Mouse (Mus musculus) intestine, embryonic 14.5 days (tissue): ENCODE measurements around the gene Fbxl16. TPM values are rescaled to one million over a fixed set of nuclear protein-coding genes. Genes with fewer than 3 reads are reported as not detected.
A peak's percentile ranks its signal among the peaks of the same experiment; 100 is the strongest.

Experiments used
- ATAC-seq: fragments of 200-750 bp; cut with Nextera tagmentation; replicated peaks from 2 replicates; pipeline ENCODE4 v1.8.0; 2017; ENCODE audit warnings: low read depth, moderate number of reproducible peaks, moderate TSS enrichment, moderate library complexity; ENCODE audit not compliant: low FRiP score, low TSS enrichment
- DNase-seq: peaks from one replicate; pipeline ENCODE4 v3.0.0-alpha.2; 2018; ENCODE audit warnings: low spot score
- H3K27ac ChIP-seq: fragments of 300-500 bp; sonication (generic); 2 replicates; pipeline ENCODE4 v1.5.1; 2014; ENCODE audit warnings: low read depth, mild to moderate bottlenecking, control low read depth
- H3K27me3 ChIP-seq: fragments of 300-500 bp; sonication (generic); replicated peaks from 2 replicates; pipeline ENCODE4 v1.6.1; 2014; ENCODE audit warnings: low read length, control low read depth; ENCODE audit not compliant: control insufficient read depth, insufficient read depth
- H3K36me3 ChIP-seq: fragments of 300-500 bp; sonication (generic); 2 replicates; pipeline ENCODE4 v1.6.1; 2014; ENCODE audit warnings: low read length, control low read depth; ENCODE audit not compliant: control insufficient read depth, insufficient read depth
- H3K4me1 ChIP-seq: fragments of 300-500 bp; sonication (generic); replicated peaks from 2 replicates; pipeline ENCODE4 v1.6.1; 2014; ENCODE audit warnings: low read length, control low read depth, mixed read lengths; ENCODE audit not compliant: control insufficient read depth, insufficient read depth
- H3K4me2 ChIP-seq: fragments of 300-500 bp; sonication (generic); 2 replicates; pipeline ENCODE4 v1.6.1; 2014; ENCODE audit warnings: low read length
- H3K4me3 ChIP-seq: fragments of 300-500 bp; sonication (generic); 2 replicates; pipeline ENCODE4 v1.5.1; 2014; ENCODE audit warnings: low read depth, low read length, control low read depth, mixed read lengths
- H3K9ac ChIP-seq: fragments of 300-500 bp; sonication (generic); 2 replicates; pipeline ENCODE4 v1.6.1; 2014; ENCODE audit warnings: mild to moderate bottlenecking, low read length
- H3K9me3 ChIP-seq: fragments of 300-500 bp; sonication (generic); 2 replicates; pipeline ENCODE4 v1.6.1; 2016; ENCODE audit warnings: low read length, control low read depth; ENCODE audit not compliant: control insufficient read depth
- WGBS: fragments of 180-500 bp; shearing (Covaris S2); extraction: QIAGEN DNeasy Blood & Tissue Kit; methylation state at CpG from one replicate; pipeline ENCODE4 v1.1.7; 2014; 5-methylcytosine and 5-hydroxymethylcytosine counted together
- polyA plus RNA-seq: library from polyadenylated mRNA; unstranded; fragments of >200 nt; fragmentation: Nextera tagmentation; extraction: Ambion mirVana; gene quantifications from 2 replicates; pipeline ENCODE4 v1.2.1, GENCODE M21; 2014

Gene Fbxl16
- polyA plus RNA-seq, 1 experiment from 2014 or later: 3.9 TPM

DNA sequence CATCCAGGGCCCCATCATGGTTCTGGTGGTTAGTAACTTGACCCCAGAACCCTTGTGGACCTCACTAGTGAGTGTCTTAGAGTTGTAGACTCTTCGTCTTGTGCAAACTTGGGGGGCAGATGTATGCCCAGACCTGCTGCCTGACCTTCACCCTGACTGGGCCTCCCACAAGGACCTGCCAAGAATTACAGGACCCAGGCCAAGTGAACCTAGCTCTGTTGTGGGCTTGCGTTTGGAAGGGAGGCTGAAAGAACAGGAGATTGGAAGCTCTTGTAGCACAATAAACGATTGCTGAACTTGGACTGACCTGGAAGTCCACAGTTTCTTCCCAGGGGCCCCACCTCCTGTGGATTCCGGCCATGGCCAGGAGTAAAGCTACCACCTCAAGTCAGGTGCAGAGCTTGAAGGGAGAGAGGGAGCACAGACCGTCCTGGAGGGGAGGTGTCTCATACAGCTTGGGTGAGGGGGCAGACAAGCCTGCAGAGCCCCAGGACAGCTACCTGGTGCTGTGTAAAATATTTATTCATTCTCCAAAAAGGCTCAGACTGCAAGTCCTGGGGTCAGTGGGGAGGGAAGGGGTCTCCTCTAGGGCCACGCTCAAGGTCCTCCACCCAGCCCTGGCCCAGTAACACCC, 25.2 kb downstream of the Fbxl16 start:
- ATAC-seq (no peak), DNase-seq (no peak)
- WGBS: 21% methylated on average over 6 of the region's 6 CpGs
- Histone ChIP-seq H3K36me3 (peaks cover 41% of the 10 kb centered on the region), H3K4me3 (peak overlapping the region; percentile 61), H3K4me2 (peak overlapping the region; percentile 73), H3K4me1 (peaks cover 49% of the 10 kb centered on the region), H3K9me3 (no peaks in the 10 kb centered on the region), H3K27me3 (no peaks in the 10 kb centered on the region), H3K27ac (peak overlapping the region; percentile 94), H3K9ac (peak overlapping the region; percentile 69)

DNA sequence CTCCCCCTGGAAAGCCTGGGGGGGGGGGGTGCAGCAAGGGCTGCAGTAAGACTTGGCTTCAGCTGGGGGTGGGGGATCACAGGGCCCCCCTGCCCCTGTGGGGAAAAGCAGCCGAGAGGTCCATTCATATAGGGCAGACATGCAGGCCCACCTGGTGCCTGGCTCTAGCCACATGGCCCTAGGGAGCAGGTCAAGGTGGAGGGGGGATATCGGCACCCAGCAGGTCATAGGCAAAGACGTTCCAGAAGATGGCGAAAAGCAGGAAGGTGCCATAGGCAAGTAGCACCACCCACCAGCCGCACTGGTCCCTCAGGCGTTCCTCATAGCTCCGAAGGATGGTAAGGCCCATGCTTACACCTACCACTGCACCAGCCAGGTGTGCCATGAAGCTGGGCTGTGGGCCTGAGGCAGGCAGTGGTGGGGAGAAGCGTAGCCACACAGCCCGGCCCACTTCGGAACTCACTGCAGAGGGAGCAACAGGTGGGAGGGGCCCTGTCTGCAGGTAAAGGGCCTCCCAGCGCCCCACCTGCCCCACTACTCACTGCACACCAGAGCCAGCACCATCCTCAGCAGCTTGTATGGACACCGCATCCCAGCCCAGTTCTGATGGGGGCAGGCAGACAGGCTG, 25.8 kb downstream of the Fbxl16 start:
- ATAC-seq (no peak), DNase-seq (no peak)
- 83% methylated on average over 12 of the region's 12 CpGs for WGBS
- H3K27ac ChIP-seq: no peak overlapping the region
- H3K4me2 ChIP-seq: peak overlapping the region; percentile 73
- H3K27me3 ChIP-seq: no peaks in the 10 kb centered on the region
- peaks cover 47% of the 10 kb centered on the region for H3K36me3 ChIP-seq
- peak overlapping the region; percentile 69; the same call in 1 of the 2 replicates for H3K9ac ChIP-seq
- H3K4me1 ChIP-seq: peaks cover 46% of the 10 kb centered on the region
- H3K4me3 ChIP-seq: peak overlapping the region; percentile 61; the same call in 1 of the 2 replicates
- no peaks in the 10 kb centered on the region for H3K9me3 ChIP-seq

DNA sequence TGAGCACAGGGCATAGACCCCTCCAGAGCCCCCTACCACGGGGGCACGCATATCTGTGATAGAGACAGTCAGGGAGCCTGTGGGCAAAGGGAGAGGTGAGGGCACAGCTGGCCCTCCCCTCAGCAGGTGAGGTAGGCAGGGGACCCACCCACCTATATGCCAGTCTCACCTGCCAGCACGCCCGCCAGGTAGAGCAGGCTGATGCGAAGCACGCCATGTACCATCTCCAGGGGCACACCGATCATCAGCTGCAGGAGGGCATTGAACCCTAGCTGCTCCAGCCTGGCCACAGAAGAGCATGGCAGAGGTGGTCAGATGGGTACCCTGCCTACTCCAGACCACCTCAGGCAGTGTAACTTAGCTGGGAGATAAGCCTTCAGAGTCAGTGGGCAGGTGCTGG, 26.4 kb downstream of the Fbxl16 start:
- Histone ChIP-seq H3K27ac (no peak overlapping the region), H3K9me3 (no peaks in the 10 kb centered on the region), H3K4me2 (no peak overlapping the region), H3K4me1 (peaks cover 40% of the 10 kb centered on the region), H3K4me3 (no peak overlapping the region), H3K36me3 (peaks cover 48% of the 10 kb centered on the region), H3K9ac (no peak overlapping the region), H3K27me3 (no peaks in the 10 kb centered on the region)
- DNase-seq (no peak), ATAC-seq (no peak)
- 96% methylated on average over 7 of the region's 7 CpGs for WGBS

DNA sequence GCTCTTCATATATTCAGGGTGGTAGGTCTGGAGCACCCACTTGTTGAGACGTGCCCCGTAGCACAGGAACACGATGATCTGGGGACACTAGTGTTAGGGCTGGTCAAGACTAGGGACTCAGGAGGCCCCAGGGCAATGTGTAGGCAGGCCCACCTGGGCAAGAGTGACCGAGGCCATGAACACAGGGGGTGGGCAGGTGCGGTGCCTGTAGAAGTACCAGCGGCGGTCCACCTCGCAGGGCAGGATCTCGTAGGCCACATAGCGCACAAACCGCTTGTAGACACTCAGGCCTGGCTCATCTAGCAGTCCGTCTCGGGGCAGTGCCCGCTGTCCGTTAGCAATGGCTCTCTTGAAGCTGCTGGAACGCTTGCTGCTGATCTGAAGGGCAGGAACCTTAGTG, 26.9 kb downstream of the Fbxl16 start:
- WGBS: 94% methylated on average over 16 of the region's 16 CpGs

DNA sequence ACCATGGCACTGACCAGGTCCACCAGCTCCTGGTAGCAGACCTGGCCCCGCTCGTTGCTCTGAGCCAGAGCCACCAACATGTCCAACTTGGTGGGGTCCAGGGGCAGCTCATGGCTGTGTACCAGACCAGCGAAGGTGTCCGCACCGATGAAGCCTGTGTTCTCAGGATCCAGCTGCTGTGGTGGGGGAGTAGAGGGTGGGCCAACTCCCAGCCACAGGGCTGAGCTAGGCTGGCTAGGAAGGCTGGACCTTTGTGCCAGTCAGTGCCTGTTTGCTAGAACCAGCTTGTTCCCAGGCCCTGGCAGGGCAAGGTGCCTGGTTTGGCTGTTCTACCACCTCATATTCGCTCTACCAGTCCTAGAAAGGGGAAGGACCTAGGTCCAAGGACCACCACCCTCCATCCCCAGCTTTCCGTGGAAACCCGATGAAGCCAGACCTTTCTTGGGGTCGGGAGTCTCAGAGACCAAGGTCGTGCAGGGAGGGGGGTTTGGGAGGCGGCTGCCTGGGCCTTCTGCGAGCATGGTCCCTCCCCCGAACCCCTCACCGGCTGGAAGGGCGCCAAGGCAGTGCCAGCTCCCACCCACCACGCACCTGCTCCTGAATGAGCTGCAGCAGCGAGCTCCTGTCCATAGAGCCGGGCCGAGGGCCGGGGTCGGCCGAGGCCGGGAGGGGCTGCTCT, 27.7 kb downstream of the Fbxl16 start:
- H3K4me1 ChIP-seq: peaks cover 29% of the 10 kb centered on the region
- H3K36me3 ChIP-seq: peaks cover 48% of the 10 kb centered on the region
- peak overlapping the region; percentile 19 for H3K27ac ChIP-seq
- H3K27me3 ChIP-seq: no peaks in the 10 kb centered on the region
- WGBS: 22% methylated on average over 23 of the region's 23 CpGs
- H3K9ac ChIP-seq: peak overlapping the region; percentile 37; the same call in 1 of the 2 replicates
- peak overlapping the region; percentile 31 for H3K4me3 ChIP-seq
- no peaks in the 10 kb centered on the region for H3K9me3 ChIP-seq
- DNase-seq: peak; percentile 65
- peak overlapping the region; percentile 72 for H3K4me2 ChIP-seq
- no peak for ATAC-seq

More for the DNA sequence above, 26.9 kb downstream of the Fbxl16 start:
- Histone ChIP-seq H3K36me3 (peaks cover 48% of the 10 kb centered on the region), H3K4me3 (no peak overlapping the region), H3K27ac (no peak overlapping the region), H3K9ac (no peak overlapping the region), H3K4me2 (no peak overlapping the region), H3K27me3 (no peaks in the 10 kb centered on the region), H3K4me1 (peaks cover 37% of the 10 kb centered on the region), H3K9me3 (no peaks in the 10 kb centered on the region)
- DNase-seq (no peak), ATAC-seq (no peak)

DNA sequence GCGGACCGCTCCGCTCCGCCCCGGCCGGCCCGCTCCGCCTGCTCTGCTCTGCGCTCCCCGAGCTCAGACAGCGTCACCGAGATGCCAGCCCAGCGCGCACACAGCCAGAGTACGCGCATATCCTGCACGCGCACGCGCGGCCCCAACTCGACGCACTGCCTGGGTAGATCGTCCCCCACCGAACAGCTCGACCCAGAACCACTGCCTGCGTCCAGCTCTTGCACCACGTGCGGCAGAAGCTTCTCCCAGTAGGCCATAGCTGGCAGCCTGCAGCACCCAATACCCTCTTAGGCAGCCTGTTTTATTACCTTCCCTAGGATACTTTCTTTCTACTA, 28.2 kb downstream of the Fbxl16 start, which contains the start of gene Rhbdl1:
Gene Rhbdl1 (minus strand): TSS at position 220 of the 335 bp plus-strand sequence.
- H3K4me3 ChIP-seq: peak within 1 kb of the TSS; percentile 31
- no peaks in the 10 kb centered on the region for H3K9me3 ChIP-seq
- under 1% methylated on average over 29 of the region's 29 CpGs for WGBS
- peaks cover 24% of the 10 kb centered on the region for H3K4me1 ChIP-seq
- peaks cover 49% of the 10 kb centered on the region for H3K36me3 ChIP-seq
- H3K9ac ChIP-seq: peak within 1 kb of the TSS; percentile 37; the same call in 1 of the 2 replicates
- DNase-seq (peak; percentile 80), ATAC-seq (peak; percentile 20; the same call in 1 of the 2 replicates)
- H3K27ac ChIP-seq: peak within 1 kb of the TSS; percentile 19
- peak within 1 kb of the TSS; percentile 72 for H3K4me2 ChIP-seq
- no peaks in the 10 kb centered on the region for H3K27me3 ChIP-seq

DNA sequence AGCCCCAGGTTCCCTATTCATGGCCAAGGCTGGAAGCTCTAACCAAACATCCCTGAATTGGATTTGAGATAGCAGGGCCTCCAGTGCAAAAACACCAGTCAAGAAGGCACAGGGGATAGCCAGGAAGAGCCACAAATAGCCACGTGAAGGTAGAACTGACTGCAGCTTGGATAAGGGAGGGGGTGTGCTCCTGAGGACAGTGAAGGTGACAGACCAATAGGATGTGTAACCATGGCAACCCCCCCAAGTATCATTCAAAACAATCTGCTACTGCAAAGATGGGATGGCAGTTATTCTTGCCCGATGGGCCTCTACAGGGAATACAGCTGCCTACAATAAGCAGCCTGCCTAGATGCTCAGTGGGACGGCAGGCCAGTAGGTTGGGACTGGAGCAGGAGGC, 28.6 kb downstream of the Fbxl16 start:
- H3K36me3 ChIP-seq: peaks cover 54% of the 10 kb centered on the region
- no peak overlapping the region for H3K27ac ChIP-seq

DNA sequence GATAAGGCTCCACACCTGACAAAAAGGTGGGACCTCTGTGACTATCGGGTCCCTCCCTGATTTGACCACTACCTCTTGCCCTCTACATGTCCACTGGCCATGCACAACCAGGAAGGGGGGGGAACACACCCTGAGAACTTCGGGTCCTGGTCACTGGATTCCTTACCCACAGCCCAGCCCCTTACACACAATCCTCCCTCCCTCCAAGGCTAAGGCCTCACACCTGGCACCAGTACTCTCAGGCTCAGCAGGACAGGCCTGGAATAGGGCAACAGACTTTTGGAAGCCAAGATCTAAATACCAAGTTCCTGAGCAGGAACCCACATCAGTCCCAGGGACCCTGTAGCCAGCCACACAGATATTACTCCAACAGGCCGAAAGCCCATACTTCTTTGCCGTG, 30.0 kb downstream of the Fbxl16 start:
- H3K9me3 ChIP-seq: no peaks in the 10 kb centered on the region
- no peak overlapping the region for H3K9ac ChIP-seq
- DNase-seq: no peak
- no peaks in the 10 kb centered on the region for H3K27me3 ChIP-seq
- H3K4me1 ChIP-seq: peaks cover 31% of the 10 kb centered on the region
- H3K36me3 ChIP-seq: peaks cover 55% of the 10 kb centered on the region
- no peak for ATAC-seq
- H3K4me3 ChIP-seq: no peak overlapping the region
- H3K4me2 ChIP-seq: no peak overlapping the region
- 85% methylated on average over 4 of the region's 4 CpGs for WGBS
- H3K27ac ChIP-seq: no peak overlapping the region

More for the DNA sequence above, 28.6 kb downstream of the Fbxl16 start:
- Histone ChIP-seq H3K4me2 (peak overlapping the region; percentile 72; the same call in 1 of the 2 replicates), H3K9me3 (no peaks in the 10 kb centered on the region), H3K27me3 (no peaks in the 10 kb centered on the region), H3K4me1 (peaks cover 24% of the 10 kb centered on the region), H3K4me3 (no peak overlapping the region), H3K9ac (no peak overlapping the region)
- DNase-seq (no peak), ATAC-seq (no peak)
- 46% methylated on average over 3 of the region's 3 CpGs for WGBS
